Mouse (Mus musculus) ovary, postnatal 36 days (tissue): ENCODE results near the gene Hsd11b2.

Experiments
- DNase-seq: peaks from one replicate; pipeline ENCODE4 v3.0.0; 2022; ENCODE audit warnings: low spot score, mixed read lengths

Gene Hsd11b2

DNA sequence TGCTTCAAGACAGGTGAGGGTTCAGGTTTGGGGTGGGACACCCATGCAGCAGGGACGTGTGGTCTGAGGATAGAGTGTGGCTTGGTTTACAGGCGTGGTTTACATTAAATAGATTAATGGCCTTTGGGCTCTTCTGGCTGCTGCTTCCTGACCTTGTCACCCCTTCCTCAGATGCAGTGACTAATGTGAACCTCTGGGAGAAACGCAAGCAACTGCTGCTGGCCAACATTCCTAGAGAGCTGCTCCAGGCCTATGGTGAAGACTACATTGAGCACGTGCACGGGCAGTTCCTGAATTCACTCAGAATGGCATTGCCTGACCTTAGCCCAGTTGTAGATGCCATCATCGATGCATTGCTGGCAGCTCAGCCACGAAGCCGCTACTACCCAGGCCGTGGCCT lies 4.3 kb downstream of the Hsd11b2 start:
- DNase-seq: no peak

DNA sequence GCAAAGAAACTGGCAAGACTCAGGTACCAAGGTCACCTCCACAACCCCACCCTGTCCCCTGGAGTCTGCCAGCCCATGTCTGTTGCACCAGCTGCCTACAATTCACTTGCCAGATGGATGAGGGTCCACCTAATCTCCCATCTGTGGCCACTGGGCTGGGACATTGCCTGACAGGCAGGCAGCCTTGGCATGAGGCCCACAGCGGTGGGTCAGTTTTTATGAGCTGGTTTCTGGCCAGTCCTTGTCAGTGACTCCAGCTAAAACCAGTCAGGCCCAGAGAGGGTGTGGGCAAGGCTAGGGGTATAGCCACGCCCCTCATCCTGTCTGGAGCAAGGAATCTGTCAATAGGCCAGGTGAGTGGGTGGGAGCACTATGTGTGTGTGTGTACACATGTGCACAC lies 8.6 kb downstream of the Hsd11b2 start:
- peak; percentile 23 for DNase-seq

DNA sequence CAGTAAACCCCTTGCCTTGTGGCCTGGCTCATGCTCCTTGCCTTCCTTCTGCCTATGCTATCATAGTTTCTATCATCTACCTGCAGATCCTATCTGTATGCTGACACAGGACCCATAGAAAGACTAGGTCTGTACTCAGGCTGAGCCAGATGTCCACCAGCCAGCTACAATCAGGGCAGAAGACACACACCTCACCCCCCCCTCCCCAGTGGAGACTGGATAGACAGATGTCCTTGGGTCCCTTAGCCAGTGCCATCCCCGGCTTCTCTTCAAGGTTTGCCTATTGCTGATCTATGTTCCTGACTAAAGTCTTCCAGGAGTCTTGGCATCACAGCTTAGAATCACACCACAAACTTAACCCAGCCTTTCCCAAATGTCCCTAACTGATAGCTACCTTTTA lies 9.7 kb downstream of the Hsd11b2 start:
- DNase-seq: no peak

DNA sequence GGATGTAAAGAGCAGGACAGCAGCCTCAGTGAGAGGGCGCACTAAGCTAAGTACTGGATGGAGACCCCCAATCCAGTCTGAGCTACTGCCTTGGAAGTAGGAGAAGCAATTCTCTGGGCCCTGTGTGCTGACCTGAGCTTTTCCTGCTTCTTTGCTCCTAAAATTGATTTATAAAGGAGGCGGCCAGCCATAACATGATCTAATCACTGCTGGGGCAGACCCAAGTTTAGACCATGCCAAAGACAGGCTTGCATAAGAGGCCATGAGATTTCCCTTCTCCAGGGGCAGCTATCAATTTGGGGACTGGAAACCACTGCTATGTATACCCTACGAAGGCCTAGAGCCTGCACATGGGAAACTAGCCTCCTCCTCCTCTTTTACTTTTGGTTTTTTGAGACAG lies 10.7 kb downstream of the Hsd11b2 start:
- DNase-seq: peak; percentile 17

DNA sequence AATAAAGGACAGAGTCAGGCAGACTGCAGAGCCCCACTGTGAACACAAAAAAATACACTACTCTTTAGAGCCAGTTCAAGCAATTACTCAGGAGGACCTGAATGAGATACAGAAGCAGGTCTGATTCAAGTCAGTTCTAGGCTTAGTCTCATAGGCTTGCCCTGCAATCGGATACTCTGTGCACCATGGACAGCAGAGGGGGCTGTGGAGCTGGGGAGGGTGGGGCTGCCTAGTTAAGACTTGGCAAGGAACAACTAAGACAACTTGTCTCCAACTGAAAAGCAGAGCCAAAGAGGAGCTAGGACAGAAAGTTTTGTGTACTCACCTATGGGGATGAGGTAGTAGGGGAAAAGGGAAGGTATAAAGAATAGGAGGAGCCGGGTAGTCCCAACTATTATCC lies 13.2 kb downstream of the Hsd11b2 start:
- DNase-seq: peak; percentile 71

DNA sequence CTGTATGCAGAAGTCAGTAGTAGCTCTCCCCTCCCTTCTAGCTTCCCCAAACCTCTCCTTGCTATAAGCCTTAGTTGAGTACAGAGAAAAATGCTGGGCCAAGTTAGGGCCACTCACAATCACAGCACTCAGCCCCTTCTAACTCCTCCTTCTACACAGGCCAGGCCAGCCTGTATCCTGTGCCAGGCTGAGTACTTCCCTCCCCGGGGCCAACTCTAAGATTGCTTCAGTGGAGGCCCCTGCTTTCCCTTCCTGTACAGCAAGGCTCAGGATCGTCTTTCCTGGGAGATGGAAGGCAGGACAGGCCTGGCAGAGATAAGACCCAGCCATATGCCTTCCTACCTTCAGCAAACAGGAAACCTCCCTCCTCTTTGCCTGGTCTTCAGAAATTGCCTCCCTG lies 14.9 kb downstream of the Hsd11b2 start:
- no peak for DNase-seq

DNA sequence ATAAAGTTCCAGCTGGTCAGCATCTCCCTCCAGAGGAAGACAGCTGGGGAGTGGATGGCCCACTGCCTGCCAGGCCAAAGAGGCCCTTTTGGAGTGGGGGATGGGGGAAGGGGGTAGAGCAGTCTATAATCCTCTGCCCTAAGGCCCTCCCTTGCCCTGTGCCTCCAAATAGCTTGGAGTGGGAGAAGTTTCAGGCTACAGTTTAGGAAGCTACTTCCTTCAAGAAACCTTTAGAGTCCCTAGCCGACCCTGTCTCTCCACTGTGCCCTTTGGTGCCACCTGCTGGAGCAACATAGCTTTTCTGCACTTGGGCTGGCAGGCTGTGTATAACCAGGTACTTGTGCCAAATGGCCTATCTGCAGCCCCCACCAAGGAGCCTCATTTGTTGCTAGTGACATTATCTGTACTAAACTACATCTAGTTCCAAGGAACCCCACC lies 15.4 kb downstream of the Hsd11b2 start:
- DNase-seq: peak; percentile 78

DNA sequence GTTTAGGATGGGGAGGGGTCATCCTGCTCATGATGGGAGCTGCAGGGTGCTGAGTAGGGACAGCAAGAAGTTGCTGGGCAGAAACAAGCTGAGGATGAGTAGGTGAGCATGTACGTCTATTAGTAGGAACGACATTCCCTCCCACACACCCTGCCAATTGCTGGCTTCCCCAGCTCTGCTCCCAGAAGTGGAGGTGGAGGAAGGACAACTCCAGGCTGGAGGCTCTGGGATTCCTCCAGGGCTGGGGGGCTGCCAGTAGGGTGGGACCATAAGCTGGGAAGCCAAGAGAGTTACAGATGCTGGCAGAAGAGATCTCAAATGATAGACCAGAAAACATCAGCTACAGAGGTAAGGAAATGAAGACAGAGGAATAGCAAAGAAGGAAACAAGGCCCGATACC lies 18.0 kb downstream of the Hsd11b2 start:
- no peak for DNase-seq

DNA sequence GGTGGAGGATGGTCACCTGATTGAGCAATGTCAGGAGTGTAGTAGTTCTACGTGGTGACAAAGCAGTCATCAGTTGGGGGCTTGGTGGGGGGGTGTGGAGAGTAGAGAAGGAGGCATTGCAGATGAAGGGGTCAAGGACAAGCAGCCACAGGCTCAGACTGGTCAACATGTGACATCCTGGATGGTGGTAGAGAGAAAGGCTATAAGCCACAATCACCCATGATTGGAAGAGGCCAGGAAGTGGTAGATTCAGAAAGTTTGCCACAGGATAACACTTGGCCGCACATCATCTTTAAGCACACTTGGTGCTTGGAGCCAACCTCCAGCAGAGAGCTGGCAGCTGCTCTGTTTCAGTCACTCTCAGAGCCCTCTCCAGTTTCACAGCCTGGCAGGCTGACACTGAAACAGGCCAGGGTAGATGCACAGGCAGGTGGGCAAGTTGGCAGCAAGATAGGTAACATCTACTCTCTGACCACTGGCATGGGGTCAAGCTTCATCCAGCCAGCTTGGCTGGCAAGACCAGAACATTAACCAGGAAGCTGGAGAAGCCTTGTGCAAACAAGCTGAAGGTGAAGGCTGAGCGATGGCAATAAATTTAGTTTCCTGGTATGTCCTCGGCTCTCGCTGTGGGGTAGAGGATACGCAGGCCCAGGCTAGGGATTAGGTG lies 18.6 kb downstream of the Hsd11b2 start:
- DNase-seq: no peak

DNA sequence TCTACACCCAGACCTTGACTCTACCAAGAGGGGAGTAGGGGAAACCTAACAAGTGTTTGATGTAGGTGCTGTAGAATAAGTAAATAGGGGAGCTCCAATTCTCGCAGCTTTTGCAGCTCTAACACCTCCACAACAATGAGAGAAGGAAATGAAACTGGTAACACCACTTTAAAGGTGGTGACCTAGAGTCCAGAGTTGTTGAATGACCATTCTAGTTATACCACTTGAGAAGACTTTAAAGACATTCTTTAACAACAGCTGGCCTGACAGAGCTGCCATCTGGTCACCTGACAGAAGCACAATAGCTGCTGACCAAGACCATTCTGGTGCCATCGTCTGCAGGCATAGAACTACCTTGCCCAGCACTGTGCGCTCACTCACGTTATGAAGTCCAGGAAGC lies 20.4 kb downstream of the Hsd11b2 start:
- no peak for DNase-seq

DNA sequence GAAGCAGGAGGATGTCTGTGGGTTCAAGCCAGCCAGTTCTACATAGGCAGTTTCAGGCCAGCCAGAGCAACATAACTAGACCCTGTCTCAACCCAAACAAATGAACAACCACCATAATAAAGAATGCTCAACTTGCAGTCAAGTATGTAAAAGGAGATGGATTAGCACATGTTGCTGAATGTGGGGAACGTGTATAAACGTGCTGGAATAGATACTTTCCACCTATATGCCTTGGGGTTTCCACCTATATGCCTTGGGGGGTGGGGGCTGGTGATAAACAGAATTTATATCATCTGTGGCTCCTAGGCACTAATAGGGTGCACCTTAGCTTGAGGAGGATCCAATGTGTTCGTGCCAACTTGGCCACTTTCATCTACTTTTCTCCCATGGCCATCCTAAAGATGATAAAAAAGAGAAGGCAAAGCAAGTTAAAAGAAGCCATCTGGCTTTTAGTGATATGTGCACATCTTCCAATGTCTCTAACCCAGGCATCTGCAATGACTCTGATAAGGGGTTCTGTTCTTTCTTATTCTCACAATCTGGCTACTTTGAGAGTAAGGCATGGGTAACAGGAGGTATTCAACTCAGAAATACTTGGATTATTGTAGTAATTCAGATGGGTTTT lies 23.6 kb downstream of the Hsd11b2 start:
- no peak for DNase-seq

DNA sequence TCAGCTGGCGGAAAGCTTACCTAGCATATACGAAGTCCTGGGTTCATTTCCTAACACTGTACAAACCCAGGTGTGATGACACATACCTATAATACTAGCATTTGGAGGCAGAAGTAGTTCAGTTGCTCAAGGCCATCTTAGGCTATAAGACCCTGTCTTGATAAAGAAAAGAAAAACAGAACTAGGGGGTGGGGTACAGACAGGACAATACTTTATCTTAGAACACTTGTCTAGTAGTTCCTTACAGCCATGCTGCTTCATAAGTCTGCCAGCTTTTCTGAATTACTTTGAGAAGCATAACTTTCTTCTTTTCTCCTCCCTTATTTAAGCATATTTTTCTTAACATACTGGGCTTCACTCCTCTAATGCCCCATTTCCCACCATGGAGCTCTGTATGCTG lies 24.3 kb downstream of the Hsd11b2 start:
- DNase-seq: no peak

DNA sequence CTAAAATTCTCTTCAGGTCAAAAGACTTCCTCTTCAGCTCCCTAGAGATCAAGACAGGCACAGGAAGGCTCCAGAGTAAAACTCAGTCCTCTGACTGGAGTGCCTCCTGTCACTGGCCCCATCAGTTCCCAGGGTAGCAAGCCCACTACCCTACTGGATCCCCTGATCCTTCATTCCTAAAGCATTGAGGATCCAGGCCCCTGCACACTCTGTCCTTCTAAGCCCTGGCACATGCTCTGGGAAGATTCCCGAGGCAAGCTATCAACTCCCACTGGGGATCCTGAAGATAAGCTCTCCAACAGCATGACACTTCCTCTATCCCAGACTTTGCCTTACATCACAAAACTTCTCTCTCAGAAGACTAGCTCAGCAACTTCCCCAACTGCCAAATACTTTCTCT lies 25.1 kb downstream of the Hsd11b2 start:
- no peak for DNase-seq

DNA sequence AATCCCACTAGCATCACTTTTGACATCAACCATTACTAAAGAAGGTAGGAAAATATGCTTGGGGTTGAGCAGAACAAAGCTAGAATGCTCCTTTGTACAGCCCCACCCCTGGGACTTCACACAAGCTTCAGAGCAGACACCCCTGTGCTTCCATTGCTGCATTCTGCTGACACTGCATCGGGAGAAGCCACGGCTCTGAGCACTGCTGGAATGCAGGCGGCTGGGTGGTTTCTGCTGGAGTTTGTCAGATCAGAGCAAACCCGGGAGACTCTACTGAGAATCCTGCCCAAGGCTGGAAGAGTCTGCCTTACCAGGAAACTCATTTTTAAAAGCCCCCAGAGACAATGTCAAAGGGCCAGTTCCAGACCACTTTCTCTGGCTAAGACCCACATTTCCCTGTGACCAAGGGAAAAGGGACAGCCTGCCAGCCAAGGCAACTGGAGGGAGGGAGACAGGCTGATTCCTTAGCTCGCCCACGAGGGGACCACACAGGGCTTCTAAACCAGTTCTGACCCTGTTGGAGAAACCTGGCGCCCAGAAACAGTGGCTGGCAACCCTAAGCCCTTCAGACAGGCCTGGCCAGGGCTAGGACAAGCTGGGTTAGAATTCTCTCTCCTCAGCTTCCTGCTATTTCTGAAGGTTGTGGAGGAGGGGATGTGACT lies 26.1 kb downstream of the Hsd11b2 start:
- no peak for DNase-seq

DNA sequence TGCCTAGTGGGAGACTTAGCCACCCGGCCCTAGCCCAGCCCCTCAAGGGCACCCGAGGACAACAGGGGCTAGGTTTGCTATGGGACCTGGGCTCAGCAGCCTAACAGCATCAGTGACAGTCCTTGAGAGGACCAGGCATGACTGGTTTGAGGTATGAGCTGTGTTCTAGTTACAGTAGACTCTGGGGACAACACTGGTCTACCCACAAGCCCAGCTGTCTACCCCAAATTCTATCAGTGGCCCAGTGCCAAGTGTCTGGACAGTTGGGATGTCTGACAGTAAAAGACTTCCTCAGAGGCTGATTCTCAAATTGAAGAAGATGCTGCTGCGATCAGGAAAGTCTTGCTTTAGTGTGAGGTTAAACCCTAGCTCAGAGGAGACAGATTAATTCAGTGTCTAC lies 26.7 kb downstream of the Hsd11b2 start:
- no peak for DNase-seq

DNA sequence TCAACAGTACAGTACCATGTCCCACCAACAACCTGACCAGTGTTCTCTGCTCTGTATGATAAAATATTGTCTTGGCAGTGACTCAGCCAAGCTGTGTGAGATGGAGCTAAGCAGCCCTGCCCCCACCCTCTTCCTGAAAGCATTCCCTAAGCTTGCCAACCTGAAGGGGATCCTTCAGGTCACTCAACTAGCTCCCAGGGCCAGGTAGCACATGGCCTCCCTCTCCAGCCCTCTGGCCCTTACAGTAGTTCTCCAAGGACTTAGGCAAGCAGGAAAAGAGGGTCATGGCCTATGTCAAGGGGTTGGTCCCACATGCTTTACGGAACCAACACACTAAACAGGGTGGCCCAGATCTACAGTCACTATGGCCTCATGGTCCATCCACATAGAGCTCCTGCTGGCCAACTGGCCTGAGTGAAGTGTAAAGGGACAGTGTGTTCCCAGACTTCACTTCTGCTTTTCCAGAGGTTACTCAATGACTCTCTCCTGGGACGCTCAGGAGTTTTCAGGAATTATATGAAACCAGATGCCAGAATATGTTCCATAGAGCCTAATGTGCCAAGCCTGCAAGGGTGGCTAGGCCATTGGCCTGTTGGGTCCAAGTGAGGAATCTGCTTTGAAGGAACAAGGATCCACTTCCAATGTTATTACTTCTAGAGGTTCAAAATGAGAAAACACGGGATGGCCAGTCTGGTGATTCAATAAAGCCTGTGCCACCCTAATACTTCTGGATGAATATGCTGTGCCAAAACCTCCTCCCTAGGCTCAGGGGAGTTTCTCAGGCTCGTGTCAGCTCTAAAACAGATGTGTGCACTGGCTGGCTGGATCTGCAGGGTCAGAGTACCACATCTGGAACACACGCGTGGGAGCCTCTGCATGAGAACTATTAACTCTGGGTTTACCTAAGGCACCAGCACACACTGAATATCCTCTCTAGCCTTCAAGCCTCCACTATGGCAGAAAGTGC lies 28.1 kb downstream of the Hsd11b2 start:
- DNase-seq: no peak

DNA sequence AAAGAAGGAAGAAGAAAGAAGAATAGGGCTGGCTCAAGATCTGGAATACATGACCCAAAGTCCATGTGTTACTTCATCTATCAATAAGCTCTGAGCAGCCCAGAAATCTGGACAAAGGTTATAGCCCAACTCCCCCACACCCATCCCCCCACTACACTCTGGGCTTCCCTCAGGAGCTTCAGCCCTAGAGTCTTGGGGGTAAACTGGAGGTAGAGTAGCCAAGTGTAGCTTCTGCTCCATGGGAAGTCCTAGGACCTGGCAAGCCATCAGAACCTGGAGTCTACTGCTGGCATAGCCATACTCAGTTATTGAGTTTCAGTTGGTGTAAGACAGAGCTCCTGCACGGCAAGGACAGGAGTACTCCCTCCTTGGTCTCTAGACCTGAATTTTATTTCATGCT lies 31.0 kb downstream of the Hsd11b2 start:
- DNase-seq: no peak

DNA sequence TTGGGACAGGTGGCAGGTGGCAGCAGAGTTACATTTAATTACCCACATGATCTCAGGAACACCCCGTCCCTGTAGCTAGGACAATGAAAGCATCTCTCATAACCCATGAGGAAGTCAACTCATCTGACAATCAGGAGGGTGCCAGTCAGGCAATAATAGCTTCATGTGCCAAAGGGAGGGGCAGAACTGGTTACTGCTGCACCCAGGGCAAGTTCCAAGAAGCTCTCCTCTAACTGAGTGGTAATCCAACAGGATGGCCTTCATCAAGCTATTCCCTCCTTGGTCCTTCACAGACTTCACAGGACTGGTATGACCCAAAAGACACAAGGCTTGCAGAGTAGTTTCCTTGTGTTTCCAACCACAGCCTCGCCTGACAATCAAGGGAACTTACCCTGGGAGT lies 31.5 kb downstream of the Hsd11b2 start:
- no peak for DNase-seq

DNA sequence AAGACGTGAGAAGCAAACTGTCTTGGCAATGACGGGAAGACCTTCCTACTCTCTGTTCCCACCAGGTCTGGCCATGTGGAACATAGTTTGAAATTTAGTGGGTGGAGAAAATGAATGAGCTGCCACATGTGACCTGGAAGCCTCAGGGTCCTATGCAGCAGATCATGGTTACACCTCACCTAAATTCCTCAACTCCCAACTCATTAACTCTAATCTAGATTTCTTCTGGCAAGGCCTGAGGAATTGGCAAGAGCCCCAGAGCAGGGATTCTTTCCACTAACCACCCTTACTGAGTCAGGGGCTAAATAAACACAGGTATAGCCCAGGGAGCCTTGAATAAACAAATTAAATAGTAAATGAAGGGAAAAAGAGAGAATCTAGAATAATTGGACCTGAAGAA lies 33.5 kb downstream of the Hsd11b2 start:
- DNase-seq: no peak

DNA sequence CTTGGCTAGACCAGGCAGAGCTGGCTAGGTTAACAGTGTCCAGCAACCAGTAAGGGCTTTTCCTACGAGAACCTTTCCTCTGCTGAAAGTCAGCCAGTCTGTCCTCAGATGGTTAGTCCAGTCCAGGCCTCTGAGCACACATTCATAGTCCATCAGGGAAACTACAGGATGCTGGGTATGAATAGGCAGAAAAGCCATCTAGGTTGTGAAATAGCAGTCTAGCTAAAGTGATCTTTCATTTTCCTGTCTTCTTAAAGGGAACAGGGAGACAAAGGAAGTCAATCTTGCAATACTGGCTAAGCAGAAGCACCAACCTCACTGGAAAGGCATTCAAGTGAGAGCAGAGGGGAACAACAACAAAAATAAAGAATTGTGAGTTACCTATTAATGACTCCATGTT lies 34.3 kb downstream of the Hsd11b2 start:
- DNase-seq: no peak

DNA sequence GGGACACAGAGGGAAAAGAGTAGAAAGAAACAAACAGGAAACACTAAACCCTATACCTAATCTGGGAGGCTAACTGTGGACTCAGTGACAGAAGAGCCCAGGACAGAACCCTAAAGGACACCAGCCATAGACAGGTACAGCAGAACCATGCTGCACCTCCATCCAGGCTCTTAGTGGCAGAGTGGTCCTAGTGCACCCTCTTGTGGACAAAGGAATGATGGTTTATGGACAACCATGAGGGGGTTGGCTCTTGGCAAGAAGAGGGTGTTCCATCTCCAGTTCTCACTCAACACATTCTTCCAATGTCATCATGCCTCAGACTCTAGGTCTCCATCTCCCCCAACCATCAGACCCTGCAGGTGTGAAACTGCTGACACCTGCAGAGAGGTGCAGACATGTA lies 35.5 kb downstream of the Hsd11b2 start:
- DNase-seq: no peak

DNA sequence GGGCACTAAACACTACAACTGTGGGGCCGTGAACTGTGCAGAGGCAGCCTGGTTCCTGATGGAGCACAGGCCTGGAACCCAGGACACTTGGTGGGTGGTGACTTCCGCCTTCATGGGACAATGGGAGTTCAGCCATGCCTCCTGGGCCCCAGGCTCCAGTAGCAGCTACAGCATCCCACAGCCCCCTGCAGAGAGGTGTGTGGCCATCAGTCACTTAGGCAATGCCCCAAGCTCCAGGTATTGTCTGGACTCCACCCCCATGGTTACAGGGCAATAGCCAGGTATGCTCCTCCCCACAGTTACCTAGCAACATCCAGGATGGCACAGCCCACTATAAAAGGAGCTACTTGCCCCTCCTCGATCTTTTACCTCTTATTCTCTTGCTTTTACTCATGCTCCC lies 36.7 kb downstream of the Hsd11b2 start:
- DNase-seq: no peak

DNA sequence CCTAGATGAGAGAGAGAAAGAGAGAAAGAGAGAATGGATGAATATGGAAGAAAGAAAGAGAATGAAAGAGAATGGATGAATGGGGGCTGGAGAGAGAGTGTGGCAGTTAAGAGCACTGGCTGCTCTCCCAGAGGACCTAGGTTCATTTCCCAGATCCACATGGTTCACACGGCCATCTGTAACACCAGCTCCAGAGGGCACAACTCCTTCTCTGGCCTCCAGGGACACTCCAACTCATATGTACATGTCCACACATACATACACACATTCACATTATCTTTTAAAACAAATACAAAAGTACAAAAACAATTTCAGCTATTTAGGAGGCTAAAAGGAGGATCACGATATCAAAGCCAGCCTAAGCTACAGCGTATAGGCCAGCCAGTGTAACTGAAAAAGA lies 44.3 kb downstream of the Hsd11b2 start:
- DNase-seq: no peak
